Mouse (Mus musculus) c-Kit-positive CD71-negative TER-119-negative erythroid progenitor cells, embryonic 14.5 days (primary cell): ENCODE results near the gene Rps8.
A peak's percentile ranks its signal among the peaks of the same experiment; 100 is the strongest.

ENCODE experiments used
- DNase-seq: peaks from one replicate; pipeline ENCODE4 v3.0.0-alpha.2; 2013; ENCODE audit warnings: low read depth

The Rps8 gene

DNA sequence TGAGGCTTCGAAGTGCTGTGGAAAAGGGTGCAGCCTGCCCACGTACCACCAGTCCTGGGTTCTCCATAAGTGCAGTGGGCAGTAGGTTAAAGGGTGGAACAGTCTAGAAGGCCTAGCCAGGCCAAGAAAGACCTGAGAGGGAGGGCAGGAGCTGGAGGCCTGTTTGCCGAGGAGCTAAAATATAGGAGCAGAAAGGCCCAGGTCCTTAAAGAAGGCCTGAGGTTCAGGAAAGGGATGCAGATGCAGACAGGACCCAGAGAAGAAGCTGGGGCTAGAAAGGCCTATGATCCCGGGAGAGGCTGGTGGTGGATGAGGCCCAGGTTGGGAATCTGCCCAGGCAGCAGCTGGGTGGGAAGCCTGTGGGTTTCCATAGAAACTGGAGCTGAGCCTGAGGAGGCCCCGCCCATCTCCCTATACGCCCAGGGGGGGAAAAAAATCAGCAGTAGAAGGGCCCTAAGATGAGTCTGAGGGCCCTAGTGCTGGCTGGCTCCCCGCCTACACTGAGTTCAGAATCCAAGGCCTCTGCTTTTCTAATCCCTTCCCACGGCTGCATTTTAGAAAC, 30.6 kb downstream of the Rps8 start, which contains the start of gene Btbd19:
Gene Btbd19, minus strand, starts transcription at position 378 of the 562 bp plus-strand sequence.
- DNase-seq = no peak

DNA sequence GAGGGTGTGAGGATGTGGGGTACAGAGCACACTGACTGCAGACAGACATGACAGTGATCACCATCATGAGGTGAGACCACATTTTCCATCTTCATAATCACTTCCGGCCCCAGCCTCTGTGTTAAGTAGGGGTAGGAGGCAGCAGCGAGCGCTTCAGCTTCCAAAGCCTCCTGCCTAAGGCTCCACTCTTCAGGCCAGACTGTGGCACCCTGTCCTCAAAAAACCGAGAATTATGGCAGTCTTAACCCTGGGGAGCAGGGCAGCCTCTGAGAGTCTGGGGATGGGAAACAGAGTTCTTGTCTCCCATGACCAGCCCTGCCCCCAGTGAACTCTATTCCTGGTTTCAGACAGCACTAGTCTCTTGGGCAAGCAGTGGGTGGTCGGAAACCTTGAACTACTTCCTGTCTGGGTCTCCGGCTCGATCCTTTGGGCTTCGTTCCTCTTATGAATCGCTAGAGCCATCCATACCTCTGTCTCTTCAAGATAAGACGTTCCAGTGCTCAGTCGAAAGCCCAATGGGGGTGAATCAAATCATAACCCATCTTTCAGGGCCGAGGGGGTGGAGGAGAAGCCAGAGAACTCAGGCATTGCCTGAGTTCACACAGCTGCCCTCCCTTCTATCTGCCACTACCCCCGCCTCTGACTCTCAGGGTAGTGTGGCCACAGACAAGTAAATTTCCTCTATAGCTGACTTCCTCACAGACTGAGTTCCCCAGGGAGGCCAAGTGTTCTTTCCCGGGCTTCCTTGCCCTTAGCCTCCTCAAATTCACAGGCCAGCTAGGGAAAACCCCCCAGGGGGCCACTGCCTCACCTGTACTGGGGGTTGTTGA, 31.3 kb downstream of the Rps8 start:
- DNase-seq = no peak

DNA sequence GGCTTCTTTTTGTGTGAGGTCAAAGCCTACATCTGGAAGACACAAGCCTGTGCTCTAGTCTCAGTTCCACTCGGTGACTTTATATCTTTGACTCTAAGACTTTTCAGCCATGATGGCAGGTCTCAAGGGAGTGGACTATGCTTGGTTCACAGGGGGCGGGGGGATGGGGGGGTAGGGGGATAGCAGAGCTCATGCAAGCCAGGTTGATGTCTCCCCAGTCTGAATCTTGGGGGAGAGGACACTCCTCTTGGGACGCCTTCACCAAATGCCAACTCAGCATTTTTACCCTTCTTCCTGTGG, 31.9 kb downstream of the Rps8 start:
- no peak for DNase-seq

DNA sequence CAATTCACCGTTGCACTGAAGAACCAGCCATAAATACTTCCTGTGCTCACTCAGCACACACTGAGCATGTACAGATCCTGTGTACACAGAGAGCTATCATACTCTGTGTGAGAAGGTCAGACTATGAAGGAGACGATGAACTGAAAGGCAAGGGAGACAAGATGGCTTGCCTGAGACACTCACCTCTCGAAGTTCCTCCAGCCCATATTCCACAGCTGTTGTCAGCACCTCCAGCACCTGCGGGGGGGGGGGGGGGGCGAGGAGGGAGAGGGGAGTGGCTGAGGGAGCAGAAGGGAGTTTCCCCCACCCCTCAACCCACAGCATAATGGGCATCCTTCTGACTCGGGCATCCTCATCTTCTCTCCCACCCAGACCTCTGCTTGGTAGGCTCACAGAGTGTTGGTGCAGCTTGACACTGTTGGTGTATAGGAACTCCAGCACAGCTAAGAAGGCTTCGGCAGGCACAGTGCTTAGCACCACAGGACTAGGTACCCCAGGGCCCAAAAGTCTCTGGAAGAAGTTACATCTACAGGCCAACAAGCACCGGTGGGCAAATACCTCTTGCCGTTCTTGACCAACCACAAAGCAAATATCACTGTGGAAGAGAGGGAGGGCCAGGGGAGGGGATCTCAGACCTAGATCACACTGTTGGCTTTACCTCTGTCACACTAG, 32.4 kb downstream of the Rps8 start:
- DNase-seq = no peak

DNA sequence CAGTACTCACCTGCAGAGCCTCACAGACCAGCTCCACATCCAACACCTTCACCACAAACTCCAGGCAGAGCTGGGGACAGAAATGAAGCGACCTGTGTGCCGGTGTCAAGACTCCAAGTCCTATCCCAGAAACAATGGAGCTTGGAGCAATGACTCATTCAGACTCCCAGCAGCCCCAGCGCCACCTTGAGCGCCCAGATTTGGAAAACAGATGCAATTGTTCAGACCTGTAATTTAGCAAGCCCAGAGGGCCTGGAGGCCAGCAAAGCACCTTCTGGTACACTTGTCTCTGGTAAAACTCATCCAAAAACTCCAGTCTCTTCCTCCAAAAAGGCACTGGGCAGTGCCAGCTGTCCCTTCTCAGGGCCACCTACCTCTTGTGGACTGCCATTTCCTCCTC, 33.8 kb downstream of the Rps8 start:
- no peak for DNase-seq

DNA sequence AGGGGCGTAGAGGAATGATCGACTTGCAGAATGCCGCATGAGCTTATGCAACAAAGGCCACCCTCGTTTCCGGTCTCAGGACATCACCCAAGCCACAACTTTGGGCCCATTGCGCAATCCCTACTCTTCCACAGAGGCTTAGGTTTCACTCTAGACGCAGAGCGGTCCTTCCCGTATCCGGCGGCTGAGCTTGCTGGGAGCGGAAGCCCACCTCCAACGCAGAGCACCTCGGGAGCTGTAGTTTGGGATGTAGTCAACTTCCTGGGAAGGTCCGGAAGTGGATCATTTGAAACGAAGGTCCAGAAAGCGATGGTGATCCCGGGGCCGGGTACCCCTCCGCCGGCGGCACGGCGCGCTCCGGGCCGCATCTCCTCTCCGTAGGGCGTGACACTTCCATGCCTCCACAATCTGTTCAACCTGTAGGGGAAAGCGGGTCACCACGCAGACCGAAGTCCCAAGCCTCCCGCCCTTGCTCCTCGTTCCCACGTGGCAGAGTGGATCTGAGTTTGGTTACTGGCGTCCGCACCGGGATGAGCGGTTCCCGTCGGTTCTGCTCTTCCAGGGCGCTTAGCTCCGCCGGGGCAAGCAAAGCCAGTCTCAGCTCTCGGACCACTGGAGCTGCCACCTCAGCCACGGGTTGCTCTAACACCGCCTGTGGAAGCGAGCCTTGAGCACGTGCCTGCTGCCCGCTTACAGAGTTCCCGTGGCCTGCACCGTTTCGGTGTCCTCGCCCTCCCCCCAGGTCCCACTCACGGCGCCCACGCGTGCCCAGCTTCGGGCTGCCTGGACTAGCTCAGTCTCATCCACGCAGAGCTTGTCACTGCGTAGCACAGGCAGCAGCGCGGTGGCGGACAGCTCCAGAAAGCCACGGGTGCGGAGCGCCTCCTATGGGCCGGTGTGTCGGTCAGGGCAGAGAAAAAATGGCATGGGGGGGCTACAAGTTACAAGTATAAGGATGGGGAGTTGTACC, 35.3 kb downstream of the Rps8 start:
- peak; percentile 98 for DNase-seq

DNA sequence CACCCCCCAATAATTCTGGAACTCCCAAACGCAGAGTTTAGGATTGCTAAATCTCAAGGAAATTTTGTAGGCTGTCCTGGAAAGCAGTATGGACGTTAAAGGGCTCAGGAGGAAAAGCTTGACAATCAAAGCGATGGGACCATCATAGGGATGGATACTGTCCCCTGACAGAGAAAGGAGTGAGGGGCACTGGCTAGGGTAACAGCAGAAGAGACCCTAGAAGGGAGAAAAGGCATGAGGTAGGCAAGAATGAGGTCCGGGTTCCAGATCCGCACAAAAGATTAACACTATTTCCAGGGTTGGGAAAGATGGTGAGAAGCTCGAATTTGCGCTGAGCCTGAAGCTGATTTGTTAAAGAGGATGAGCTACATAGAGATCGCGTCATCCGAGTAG, 36.0 kb downstream of the Rps8 start:
- no peak for DNase-seq

DNA sequence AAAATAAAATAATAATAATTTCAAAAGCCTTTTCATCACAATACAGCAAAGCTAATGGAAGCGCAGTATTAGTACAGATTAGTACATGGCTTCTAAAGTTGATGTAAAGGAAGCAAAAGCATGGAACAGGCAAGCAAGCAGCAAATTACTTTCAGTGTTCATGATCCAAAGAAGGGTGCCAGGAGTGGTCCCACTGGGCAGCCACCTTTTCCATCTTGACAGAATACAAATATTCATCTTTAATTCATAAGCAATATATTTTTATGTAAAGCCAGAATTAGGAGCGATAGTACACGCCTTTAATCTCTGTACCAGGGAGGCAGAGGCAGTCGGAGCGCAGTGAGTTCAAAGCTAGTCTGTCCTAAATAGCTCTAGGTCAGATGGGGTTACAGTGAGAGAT, 36.4 kb downstream of the Rps8 start:
- DNase-seq = no peak

DNA sequence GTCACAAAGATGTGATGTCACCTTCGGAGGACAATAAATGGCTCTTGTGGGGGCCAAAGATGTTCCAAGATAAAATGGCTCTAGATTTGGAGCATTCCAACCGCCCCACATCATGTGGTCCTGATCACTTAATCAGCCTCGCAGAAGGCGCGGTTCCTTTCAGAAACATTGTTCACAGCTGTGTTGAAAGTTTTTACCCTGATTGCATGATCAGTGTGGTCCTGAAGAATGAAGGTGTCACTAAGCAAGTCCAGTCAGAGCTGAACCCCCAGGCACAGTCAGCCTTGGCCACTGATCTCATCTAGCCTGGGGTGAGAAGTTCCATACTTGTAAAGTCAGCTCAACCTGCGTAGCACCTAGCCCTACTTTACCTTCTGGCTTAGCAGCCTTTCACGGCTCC, 38.1 kb downstream of the Rps8 start:
- DNase-seq = no peak

DNA sequence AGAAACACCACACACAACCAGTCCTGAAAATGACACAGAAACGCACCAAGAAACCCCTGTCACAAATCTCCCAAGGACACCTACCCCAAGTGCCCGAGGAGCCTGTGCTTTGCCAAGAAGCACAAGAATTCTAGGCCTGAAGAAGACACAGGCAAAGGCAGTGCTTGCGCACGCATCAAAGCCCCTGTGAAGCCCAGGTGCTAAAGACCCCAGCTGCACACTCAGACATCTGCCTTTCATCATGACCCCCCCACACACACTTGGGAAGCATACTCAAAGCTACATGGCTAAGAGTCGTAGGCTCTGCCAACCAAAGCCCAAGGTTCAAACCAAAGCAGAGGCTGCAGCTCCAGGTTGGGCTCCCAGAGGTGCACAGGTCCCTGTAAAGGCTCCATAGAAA, 40.5 kb downstream of the Rps8 start:
- DNase-seq = no peak

DNA sequence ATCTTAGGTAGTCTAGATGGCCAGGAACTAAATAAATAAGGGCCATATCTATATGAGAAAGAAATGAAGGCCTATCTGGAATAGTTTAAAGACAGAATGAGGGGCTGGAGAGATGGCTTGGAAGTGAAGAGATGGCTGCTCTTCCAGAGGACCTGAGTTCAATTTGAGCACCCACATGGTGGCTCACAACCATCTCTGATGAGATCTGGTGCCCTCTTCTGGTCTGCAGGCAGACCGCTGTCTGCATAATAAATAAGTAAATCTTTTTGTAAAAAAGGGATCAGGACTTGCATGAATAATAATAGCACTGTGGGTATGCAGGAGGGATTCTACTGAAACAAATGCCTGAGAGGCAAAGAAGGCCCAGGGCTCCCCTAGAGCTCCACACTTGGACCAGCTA, 42.8 kb downstream of the Rps8 start:
- DNase-seq = no peak

DNA sequence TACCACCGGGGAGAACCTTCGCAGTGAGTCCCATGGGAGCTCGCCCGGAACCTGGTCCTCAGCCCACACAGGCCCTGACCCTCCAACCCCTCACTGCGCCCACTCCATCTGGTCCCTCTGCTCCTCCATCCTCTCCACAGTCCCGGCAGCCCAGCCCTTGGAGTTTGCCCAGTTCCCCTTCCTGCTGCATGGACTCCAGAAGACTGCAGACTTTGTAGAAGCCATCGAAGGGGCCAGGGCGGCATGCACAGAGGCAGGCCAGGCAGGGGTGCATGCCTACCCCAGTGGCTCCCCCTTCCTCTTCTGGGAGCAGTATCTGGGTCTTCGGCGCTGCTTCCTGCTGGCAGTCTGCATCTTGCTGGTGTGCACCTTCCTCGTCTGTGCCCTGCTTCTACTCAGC, 45.1 kb downstream of the Rps8 start:
- no peak for DNase-seq

DNA sequence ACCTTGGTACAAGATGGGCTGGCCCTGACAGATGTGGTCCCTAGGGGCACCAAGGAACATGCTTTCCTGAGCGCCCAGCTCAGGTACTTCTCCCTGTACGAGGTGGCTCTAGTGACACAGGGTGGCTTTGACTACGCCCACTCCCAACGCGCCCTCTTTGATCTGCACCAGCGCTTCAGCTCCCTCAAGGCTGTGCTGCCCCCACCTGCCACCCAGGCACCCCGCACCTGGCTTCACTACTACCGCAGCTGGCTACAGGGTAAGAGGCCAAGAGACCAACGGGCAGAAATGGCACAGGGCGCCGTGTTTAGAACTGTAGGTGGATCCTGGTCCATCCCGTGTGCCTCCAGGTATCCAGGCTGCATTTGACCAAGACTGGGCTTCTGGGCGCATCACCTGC, 45.8 kb downstream of the Rps8 start:
- DNase-seq = no peak

DNA sequence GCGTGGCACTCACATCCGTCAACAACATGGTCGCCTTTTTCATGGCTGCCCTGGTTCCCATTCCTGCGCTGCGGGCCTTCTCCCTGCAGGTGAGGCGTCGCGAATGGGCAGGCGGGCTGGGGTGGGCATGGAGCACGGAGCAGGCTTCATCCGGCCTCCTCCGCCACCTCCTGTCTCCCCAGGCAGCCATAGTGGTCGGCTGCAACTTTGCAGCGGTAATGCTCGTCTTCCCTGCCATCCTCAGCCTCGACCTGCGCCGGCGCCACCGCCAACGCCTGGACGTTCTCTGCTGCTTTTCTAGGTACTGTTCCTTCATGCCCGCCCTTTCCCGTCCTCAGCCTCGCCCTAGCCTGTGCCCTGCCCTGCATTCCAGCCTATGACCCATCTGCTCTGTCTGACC, 46.7 kb downstream of the Rps8 start:
- DNase-seq = no peak

DNA sequence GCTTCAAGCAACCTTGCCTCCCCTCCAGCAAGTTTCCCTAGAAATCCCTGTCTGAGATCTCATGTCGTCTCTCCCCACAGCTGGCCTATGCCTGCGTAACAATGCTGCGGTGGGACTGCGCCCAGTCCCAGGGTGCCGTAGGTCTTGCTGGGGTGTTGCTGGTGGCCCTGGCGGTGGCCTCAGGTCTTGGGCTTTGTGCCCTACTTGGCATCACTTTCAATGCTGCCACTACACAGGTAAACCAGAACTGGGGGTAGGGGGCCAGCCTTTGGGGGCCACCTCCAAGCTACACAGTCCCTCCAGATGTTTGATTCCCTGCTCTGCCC, 47.6 kb downstream of the Rps8 start:
- DNase-seq = no peak

DNA sequence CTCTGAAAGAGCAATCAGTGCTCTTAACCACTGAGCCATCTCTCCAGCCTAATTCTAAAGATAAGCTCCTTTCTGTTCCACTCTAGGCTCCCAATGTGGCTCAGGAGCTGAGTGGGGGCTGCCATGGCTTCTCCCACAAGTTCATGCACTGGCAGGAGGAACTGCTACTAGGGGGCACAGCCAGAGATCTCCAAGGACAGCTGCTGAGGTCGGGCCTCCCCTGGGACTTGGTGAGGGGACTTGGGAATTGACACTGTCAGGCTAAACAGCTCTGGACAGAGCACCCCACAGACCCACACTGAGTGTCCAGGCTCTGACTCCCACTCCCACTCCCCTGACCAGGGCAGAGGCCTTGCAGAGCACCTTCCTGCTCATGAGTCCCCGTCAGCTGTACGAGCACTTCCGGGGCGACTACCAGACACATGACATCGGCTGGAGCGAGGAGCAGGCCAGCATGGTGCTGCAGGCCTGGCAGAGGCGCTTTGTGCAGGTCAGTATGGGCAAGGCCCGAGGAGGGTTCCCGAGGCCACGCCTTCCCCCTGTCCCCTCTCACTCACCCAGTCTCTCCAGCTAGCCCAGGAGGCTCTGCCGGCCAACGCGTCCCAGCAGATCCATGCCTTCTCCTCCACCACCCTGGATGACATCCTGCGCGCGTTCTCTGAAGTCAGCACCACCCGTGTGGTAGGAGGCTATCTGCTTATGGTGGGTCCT, 48.1 kb downstream of the Rps8 start:
- DNase-seq = no peak

DNA sequence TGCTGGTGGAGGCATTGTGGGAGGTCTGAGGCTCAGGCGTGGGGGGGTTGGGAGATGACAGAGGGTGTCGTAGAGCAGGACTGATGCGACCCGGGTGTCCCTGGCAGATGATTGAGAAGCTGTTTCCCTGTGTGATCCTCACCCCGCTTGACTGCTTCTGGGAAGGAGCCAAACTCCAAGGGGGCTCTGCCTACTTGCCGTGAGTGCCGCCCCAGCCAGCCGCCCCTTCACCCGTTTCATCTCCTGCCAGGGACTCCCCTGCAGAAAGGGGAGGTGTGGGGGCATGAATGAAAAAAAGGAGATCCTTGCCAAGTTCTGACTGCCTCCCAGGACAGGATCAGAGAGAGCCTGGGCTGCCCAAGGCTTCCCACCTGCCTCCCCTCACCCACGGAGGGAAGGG, 50.9 kb downstream of the Rps8 start:
- no peak for DNase-seq

DNA sequence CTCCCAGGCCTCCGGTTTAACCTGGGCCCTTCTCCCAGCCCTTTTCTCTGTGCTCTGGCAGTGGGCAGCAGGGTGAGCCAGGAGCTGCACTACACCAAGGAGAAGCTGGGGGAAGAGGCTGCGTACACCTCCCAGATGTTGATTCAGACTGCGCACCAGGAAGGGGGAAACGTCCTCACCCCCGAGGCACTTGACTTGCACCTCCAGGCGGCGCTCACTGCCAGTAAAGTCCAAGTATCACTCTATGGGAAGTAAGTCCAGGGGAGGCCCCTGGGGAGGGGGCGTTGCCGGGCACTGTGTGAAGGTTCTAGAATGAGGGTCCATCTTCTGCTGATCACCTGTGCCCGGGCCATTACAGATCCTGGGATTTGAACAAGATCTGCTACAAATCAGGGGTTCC, 51.4 kb downstream of the Rps8 start:
- no peak for DNase-seq
